Mouse (Mus musculus) skeletal muscle tissue, adult 2 months (tissue): Measurements from ENCODE around the gene Gm13089.
"Not testable (repeated sequence)": the region's sequence is repeated elsewhere in the genome, so short reads cannot be mapped to it uniquely, and the experiment has no call there.

Source experiments
- DNase-seq: peaks from one replicate; pipeline ENCODE4 v3.0.0-alpha.2; 2012; ENCODE audit warnings: low read depth, low spot score

Gm13089 gene

GRCm38 (mm10) chr4:143702611-143703010 lies at the start of gene Gm13089:
Gm13089 (minus strand) TSS chr4:143702711.
- DNase-seq = no peak

DNA sequence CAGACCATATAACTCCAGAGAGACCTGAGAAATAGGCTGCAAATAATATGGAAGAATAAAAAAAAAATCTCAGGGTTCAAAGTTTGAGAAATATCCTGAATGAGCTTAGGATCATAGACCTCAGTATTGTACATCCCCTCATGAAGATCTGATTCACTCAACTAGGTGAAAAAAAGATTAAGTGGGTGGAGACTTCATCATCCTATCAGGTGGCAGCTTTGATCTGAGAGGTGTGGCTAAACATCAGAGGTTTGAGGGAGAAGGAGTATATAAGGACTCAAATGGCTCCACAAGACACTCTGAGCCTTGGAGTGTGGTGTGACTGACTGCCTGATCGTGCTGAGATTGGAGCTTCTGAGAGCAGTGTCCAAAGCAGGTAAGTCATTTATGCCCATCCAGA lies 16.6 kb upstream of the Gm13089 start, which contains the start of gene Gm13078:
TSS of gene Gm13078 (plus strand) at position 301 of the 400 bp plus-strand sequence.
- no peak for DNase-seq

GRCm38 (mm10) chr4:143657146-143657545 lies 45.4 kb downstream of the Gm13089 start, which contains the start of gene Gm13088:
Gm13088 (minus strand) TSS chr4:143657246.
- DNase-seq = not testable (repeated sequence)
